Mouse (Mus musculus): ENCODE data around the gene Cep295nl. TPM values are rescaled to one million over a fixed set of nuclear protein-coding genes. Genes with fewer than 3 reads are reported as not detected.

Gene Cep295nl
- total and polyA plus RNA-seq, 2 experiments from 2014 or later: 0.16 to 0.22 TPM

DNA sequence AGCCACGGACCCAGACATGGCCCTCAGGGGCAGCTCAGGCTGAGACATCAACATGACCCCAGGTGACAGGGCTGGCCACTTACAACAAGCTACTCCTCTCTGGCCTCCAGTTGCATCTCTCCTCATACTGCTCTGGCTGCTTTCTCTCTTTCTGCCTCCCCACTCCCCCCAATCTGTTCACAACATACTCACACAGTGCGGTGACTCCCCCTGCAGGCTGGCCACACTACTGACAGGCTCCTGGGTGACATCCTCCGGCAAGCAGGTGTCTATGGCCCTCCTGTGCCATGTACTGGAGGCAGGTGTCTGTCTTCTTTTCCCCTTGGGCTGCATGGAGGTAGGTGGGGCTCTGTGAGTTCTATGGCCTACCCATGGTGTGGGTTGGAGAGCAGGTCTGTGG, 44.3 kb downstream of the Cep295nl start:
- H3K27me3 ChIP-seq (ENCODE audit: insufficient read depth, low read length): no peaks in the 10 kb centered on the region
- no peak; the same call in none of the 2 replicates for TF ChIP-seq CTCF (IDR thresholded peaks at IDR 0.05)
- DNase-seq (ENCODE audit: low spot score): no peak
- ATAC-seq (ENCODE audit: low FRiP score): no peak
- no peak overlapping the region for H3K27ac ChIP-seq (ENCODE audit: low read depth, low read length)
- H3K4me3 ChIP-seq (ENCODE audit: low read depth, low read length): no peak overlapping the region
- H3K4me1 ChIP-seq (ENCODE audit: insufficient read depth, low read length): no peaks in the 10 kb centered on the region
- 79% methylated on average over 3 of the region's 3 CpGs for WGBS
- H3K9ac ChIP-seq (replicated peaks; ENCODE audit: low read length, poor library complexity, severe bottlenecking): no peak overlapping the region
- peaks cover 11% of the 10 kb centered on the region for H3K36me3 ChIP-seq (ENCODE audit: insufficient read depth, low read length)
- H3K4me2 ChIP-seq (ENCODE audit: low read depth, low read length, poor library complexity, severe bottlenecking): no peak overlapping the region
- H3K9me3 ChIP-seq (ENCODE audit: low read length): no peaks in the 10 kb centered on the region

DNA sequence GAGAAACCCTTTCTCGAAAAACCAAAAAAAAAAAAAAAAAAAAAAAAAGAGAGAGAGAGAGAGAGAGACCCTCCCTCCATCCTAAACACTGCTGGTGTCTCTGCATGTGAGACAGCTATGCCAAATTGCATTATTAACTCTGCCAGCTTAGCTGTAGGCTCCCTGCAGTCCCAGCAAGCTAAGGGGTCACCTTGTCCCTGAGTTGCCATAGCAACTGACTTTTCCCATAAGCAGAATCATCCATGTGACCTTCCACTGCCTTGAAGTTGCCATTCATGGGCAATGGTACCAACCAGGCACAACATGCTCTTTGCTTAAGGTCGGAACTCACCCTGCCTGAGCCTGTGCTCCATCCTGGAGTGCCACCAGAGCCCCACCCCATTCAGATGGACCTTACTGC, 47.3 kb downstream of the Cep295nl start:
- Histone ChIP-seq H3K36me3 (ENCODE audit: insufficient read depth, low read length) (no peaks in the 10 kb centered on the region), H3K4me2 (ENCODE audit: low read depth, low read length, poor library complexity, severe bottlenecking) (no peak overlapping the region), H3K4me1 (ENCODE audit: insufficient read depth, low read length) (no peaks in the 10 kb centered on the region; the same call in 1 of the 2 replicates), H3K4me3 (ENCODE audit: low read depth, low read length) (no peak overlapping the region), H3K27ac (ENCODE audit: low read depth, low read length) (peak overlapping the region; percentile 67), H3K9me3 (ENCODE audit: low read length) (no peaks in the 10 kb centered on the region), H3K9ac (replicated peaks; ENCODE audit: low read length, poor library complexity, severe bottlenecking) (no peak overlapping the region), H3K27me3 (ENCODE audit: insufficient read depth, low read length) (no peaks in the 10 kb centered on the region)
- no peak for TF ChIP-seq CTCF (IDR thresholded peaks at IDR 0.05)
- 40% methylated on average over 2 of the region's 2 CpGs for whole genome bisulfite sequencing
- ATAC-seq (ENCODE audit: low FRiP score) (no peak), DNase-seq (ENCODE audit: low spot score) (peak; percentile 84)

DNA sequence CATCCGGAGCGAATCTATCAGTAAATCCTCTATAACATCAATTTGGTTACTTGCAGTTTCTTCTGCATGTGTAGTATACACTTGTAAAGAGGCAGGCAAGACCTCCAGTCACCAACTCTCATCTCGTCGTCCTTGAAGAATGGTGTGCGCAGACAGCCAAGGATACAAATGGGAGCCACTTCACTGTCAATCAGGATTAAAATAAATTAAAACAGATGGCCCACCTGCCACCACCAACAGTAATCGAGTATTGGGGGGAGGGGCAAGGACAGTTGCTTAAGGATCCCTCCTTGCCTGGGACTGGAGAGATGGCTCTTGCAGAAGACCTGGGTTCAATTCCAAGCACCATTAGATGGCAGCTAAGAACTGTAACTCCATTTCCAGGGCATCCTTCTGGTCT, 49.6 kb downstream of the Cep295nl start:
- Histone ChIP-seq H3K9me3 (ENCODE audit: low read length) (no peaks in the 10 kb centered on the region), H3K4me3 (ENCODE audit: low read depth, low read length) (no peak overlapping the region), H3K9ac (replicated peaks; ENCODE audit: low read length, poor library complexity, severe bottlenecking) (no peak overlapping the region), H3K4me2 (ENCODE audit: low read depth, low read length, poor library complexity, severe bottlenecking) (no peak overlapping the region), H3K4me1 (ENCODE audit: insufficient read depth, low read length) (peaks cover 5% of the 10 kb centered on the region; the same call in 1 of the 2 replicates), H3K27me3 (ENCODE audit: insufficient read depth, low read length) (no peaks in the 10 kb centered on the region), H3K27ac (ENCODE audit: low read depth, low read length) (no peak overlapping the region), H3K36me3 (ENCODE audit: insufficient read depth, low read length) (no peaks in the 10 kb centered on the region)
- TF ChIP-seq CTCF (IDR thresholded peaks at IDR 0.05): no peak
- 51% methylated on average over 6 of the region's 6 CpGs for whole genome bisulfite sequencing
- DNase-seq (ENCODE audit: low spot score): peak; percentile 34
- ATAC-seq (ENCODE audit: low FRiP score): no peak

DNA sequence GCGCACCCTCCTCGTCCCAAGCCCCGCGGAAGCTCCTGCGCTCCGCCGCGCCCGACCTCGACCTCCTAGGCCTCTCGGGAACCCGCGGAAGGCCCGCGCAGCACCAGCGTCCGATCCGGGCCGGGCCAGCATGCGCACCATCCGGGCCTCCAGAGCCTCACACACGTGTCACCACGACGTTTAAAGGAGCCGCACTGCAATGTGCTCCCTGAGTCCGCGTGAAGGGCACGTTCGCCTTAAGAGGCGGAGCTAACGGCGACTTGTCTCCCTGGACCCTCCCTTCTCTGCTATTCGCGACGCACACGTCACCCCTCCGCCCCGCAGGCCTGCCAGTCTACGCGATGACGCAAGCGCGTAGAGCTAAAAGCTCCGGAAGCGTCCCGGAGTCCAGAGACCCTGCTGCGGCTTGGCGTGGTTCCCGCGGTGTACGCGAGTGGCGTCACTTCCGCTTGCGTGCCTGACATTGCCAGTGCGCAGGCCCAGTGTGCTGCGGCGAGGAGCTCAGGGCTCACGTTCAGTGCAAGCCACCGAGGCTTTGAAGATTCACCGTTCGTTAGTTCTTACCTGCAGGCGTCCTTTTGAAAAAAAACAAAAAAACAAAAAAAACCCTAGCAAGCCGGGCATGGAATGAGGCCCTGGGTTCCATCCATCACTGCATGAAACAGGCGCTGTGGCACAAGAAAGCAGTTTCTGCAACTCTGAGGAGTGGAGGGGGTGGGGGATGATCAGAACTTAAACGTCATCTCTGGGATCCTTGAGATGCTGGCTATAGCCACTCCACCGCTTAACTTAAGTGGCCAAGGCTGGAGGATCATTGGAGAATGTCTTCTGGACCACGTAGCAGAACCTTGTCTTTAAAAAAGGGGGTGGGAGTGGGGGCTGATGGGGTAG, 52.1 kb downstream of the Cep295nl start, which contains the start of gene Usp36:
Gene Usp36 (minus strand): TSS at position 246 of the 891 bp plus-strand sequence.
- WGBS: under 1% methylated on average over 68 of the region's 68 CpGs
- no peaks in the 10 kb centered on the region for H3K27me3 ChIP-seq (ENCODE audit: insufficient read depth, low read length)
- peak within 1 kb of the TSS; percentile 91 for H3K4me3 ChIP-seq (ENCODE audit: low read depth, low read length)
- H3K36me3 ChIP-seq (ENCODE audit: insufficient read depth, low read length): peaks cover 21% of the 10 kb centered on the region
- H3K4me2 ChIP-seq (ENCODE audit: low read depth, low read length, poor library complexity, severe bottlenecking): peak within 1 kb of the TSS; percentile 85
- H3K27ac ChIP-seq (ENCODE audit: low read depth, low read length): peak within 1 kb of the TSS; percentile 92
- no peak for TF ChIP-seq CTCF (IDR thresholded peaks at IDR 0.05)
- H3K9me3 ChIP-seq (ENCODE audit: low read length): no peaks in the 10 kb centered on the region
- H3K9ac ChIP-seq (replicated peaks; ENCODE audit: low read length, poor library complexity, severe bottlenecking): peak within 1 kb of the TSS; percentile 98
- H3K4me1 ChIP-seq (ENCODE audit: insufficient read depth, low read length): peaks cover 5% of the 10 kb centered on the region; the same call in 1 of the 2 replicates
- ATAC-seq (ENCODE audit: low FRiP score) (peak; percentile 98), DNase-seq (ENCODE audit: low spot score) (peak; percentile 100)

DNA sequence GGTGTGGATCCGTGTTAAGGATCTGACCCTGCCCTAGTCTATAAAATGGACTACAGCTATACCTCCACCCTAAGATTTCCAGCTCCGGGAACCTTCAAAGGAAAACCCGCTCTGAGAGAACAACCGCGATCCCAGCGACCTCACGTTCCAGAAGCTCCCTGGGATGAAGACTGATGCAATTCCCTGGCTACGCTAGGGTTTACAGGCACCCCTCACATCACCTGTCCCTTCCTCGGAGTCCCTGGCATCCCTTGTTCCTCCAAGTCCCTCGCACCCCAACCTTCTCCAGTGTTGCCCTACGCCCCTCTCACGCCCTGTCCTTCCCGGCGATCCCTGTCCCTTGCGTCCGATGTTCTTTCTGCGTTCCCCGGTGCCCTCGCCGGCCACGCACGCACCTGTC, 52.7 kb downstream of the Cep295nl start:
- no peaks in the 10 kb centered on the region for H3K9me3 ChIP-seq (ENCODE audit: low read length)
- H3K27ac ChIP-seq (ENCODE audit: low read depth, low read length): peak overlapping the region; percentile 92
- 0% methylated on average over 22 of the region's 22 CpGs for WGBS
- H3K27me3 ChIP-seq (ENCODE audit: insufficient read depth, low read length): no peaks in the 10 kb centered on the region
- DNase-seq (ENCODE audit: low spot score) (peak; percentile 21), ATAC-seq (ENCODE audit: low FRiP score) (peak; percentile 5)
- peak overlapping the region; percentile 85 for H3K4me2 ChIP-seq (ENCODE audit: low read depth, low read length, poor library complexity, severe bottlenecking)
- peaks cover 5% of the 10 kb centered on the region; the same call in 1 of the 2 replicates for H3K4me1 ChIP-seq (ENCODE audit: insufficient read depth, low read length)
- H3K4me3 ChIP-seq (ENCODE audit: low read depth, low read length): peak overlapping the region; percentile 91
- peaks cover 27% of the 10 kb centered on the region for H3K36me3 ChIP-seq (ENCODE audit: insufficient read depth, low read length)
- TF ChIP-seq CTCF (IDR thresholded peaks at IDR 0.05): no peak
- H3K9ac ChIP-seq (replicated peaks; ENCODE audit: low read length, poor library complexity, severe bottlenecking): peak overlapping the region; percentile 98

DNA sequence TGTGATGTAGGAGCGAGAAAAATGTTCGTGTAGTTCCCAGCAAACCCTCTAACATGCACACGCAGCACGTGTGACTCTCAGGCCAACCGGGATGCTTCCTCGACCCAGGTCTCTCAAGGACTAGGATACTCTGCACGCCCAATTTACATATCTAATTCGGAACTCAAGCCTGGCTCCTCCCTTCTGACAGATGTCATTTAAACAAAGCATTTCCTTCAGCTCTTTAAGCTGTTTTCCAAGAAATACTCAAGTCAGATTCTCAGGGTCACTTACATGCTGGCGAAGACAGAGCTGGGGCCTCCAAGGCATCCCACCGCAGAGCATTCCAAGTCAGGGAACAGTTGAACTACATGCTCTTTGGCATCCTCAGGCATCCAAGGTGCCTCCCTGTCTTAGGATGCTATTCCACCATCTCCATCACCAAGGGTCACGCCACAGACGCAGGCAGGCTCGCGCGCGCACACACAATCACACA, 53.2 kb downstream of the Cep295nl start:
- WGBS: under 1% methylated on average over 16 of the region's 16 CpGs
- no peak for ATAC-seq (ENCODE audit: low FRiP score)
- Histone ChIP-seq H3K27me3 (ENCODE audit: insufficient read depth, low read length) (no peaks in the 10 kb centered on the region), H3K4me1 (ENCODE audit: insufficient read depth, low read length) (peaks cover 5% of the 10 kb centered on the region; the same call in 1 of the 2 replicates), H3K27ac (ENCODE audit: low read depth, low read length) (peak overlapping the region; percentile 92), H3K36me3 (ENCODE audit: insufficient read depth, low read length) (peaks cover 32% of the 10 kb centered on the region), H3K9ac (replicated peaks; ENCODE audit: low read length, poor library complexity, severe bottlenecking) (peak overlapping the region; percentile 98), H3K9me3 (ENCODE audit: low read length) (no peaks in the 10 kb centered on the region), H3K4me2 (ENCODE audit: low read depth, low read length, poor library complexity, severe bottlenecking) (peak overlapping the region; percentile 85), H3K4me3 (ENCODE audit: low read depth, low read length) (peak overlapping the region; percentile 91)
- DNase-seq (ENCODE audit: low spot score): peak; percentile 58
- TF ChIP-seq CTCF (IDR thresholded peaks at IDR 0.05): no peak

All from midbrain, postnatal 0 days (tissue).